Mouse (Mus musculus): ENCODE data around the gene Myh14. TPM values are rescaled to one million over a fixed set of nuclear protein-coding genes. Genes with fewer than 3 reads are reported as not detected.
A peak's percentile ranks its signal among the peaks of the same experiment; 100 is the strongest.

Myh14 gene
- polyA plus RNA-seq, 1 experiment from 2014 or later = 2.0 TPM

- Histone ChIP-seq H3K9me3 (ENCODE audit: low read length) (no peaks in the 10 kb centered on the region), H3K36me3 (ENCODE audit: insufficient read depth, low read length) (no peaks in the 10 kb centered on the region), H3K4me2 (replicated peaks; ENCODE audit: low read depth, low read length) (no peak overlapping the region), H3K4me3 (ENCODE audit: low read length) (no peak overlapping the region), H3K4me1 (ENCODE audit: insufficient read depth, low read length) (no peaks in the 10 kb centered on the region; the same call in 1 of the 2 replicates), H3K9ac (replicated peaks; ENCODE audit: low read length) (no peak overlapping the region), H3K27ac (ENCODE audit: low read length) (no peak overlapping the region), H3K27me3 (ENCODE audit: insufficient read depth, low read length) (peaks cover 50% of the 10 kb centered on the region)
- ATAC-seq (ENCODE audit: low FRiP score, low TSS enrichment) = no peak
- WGBS = 83% methylated on average over 10 of the region's 10 CpGs
Measured at GRCm38 (mm10) chr7:44600691-44601262, 69.9 kb downstream of the Myh14 start.

GRCm38 (mm10) chr7:44598336-44598735 lies 72.3 kb downstream of the Myh14 start:
- peaks cover 36% of the 10 kb centered on the region for H3K27me3 ChIP-seq (ENCODE audit: insufficient read depth, low read length)
- no peak overlapping the region for H3K27ac ChIP-seq (ENCODE audit: low read length)
- peaks cover 2% of the 10 kb centered on the region; the same call in 1 of the 2 replicates for H3K4me1 ChIP-seq (ENCODE audit: insufficient read depth, low read length)
- H3K4me2 ChIP-seq (replicated peaks; ENCODE audit: low read depth, low read length) = no peak overlapping the region
- no peaks in the 10 kb centered on the region for H3K36me3 ChIP-seq (ENCODE audit: insufficient read depth, low read length)
- ATAC-seq (ENCODE audit: low FRiP score, low TSS enrichment) = no peak
- 79% methylated on average over 11 of the region's 12 CpGs for WGBS
- no peak overlapping the region for H3K4me3 ChIP-seq (ENCODE audit: low read length)
- no peak overlapping the region for H3K9ac ChIP-seq (replicated peaks; ENCODE audit: low read length)
- no peaks in the 10 kb centered on the region for H3K9me3 ChIP-seq (ENCODE audit: low read length)

DNA sequence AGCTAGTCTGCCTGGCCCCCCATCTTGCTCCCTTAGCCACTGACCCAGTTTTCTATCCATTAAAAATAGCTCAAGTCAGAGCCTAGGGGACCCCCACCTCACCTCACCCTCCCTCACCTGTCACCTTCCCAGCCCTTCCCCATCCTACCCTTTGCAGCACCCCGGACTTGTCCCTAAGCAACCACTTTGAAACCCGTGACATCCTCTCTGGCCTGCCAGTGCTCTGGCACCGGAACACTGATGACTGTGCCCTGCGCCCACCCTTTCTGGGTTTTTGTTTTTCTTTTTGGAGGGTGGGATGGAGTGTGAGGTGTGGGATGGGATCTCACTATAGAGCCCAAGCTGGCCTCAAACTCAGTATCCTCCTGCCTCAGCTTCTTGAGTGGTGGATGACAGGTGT lies 73.0 kb downstream of the Myh14 start:
- Histone ChIP-seq H3K27me3 (ENCODE audit: insufficient read depth, low read length) (peaks cover 36% of the 10 kb centered on the region), H3K4me1 (ENCODE audit: insufficient read depth, low read length) (peaks cover 2% of the 10 kb centered on the region; the same call in 1 of the 2 replicates), H3K9ac (replicated peaks; ENCODE audit: low read length) (no peak overlapping the region), H3K36me3 (ENCODE audit: insufficient read depth, low read length) (no peaks in the 10 kb centered on the region), H3K4me2 (replicated peaks; ENCODE audit: low read depth, low read length) (no peak overlapping the region), H3K27ac (ENCODE audit: low read length) (no peak overlapping the region), H3K4me3 (ENCODE audit: low read length) (no peak overlapping the region), H3K9me3 (ENCODE audit: low read length) (no peaks in the 10 kb centered on the region)
- WGBS = 91% methylated on average over 4 of the region's 4 CpGs
- no peak for ATAC-seq (ENCODE audit: low FRiP score, low TSS enrichment)

DNA sequence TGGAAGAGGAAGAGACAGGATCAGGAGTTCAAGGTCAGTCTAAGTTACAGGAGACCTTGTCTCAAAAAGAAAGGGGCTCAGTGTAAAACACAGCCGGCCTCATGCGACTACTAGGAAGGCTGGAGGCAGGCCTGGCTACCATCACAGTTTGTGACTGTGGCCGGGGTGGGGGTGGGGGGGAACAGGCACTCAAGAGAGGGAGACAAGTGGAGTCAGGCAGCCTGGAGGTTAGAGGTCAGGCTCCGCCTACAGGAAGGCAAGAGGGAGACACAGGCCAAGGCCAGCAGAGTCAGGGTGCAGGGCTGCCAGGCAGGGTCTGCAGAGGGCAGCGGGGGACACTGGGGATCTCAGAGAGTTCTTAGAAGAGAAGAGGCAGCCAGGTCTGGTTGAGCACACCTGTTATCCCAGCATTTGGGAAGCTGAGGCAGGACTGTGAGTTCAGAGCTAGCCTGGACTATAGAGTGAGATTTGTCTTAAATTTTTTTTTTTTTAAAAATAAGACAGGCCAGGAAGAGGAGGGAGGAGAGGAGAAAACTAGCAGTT lies 73.6 kb downstream of the Myh14 start:
- no peak for ATAC-seq (ENCODE audit: low FRiP score, low TSS enrichment)
- no peaks in the 10 kb centered on the region for H3K9me3 ChIP-seq (ENCODE audit: low read length)
- peaks cover 2% of the 10 kb centered on the region; the same call in 1 of the 2 replicates for H3K4me1 ChIP-seq (ENCODE audit: insufficient read depth, low read length)
- H3K4me3 ChIP-seq (ENCODE audit: low read length) = no peak overlapping the region
- no peak overlapping the region for H3K4me2 ChIP-seq (replicated peaks; ENCODE audit: low read depth, low read length)
- no peak overlapping the region for H3K9ac ChIP-seq (replicated peaks; ENCODE audit: low read length)
- H3K36me3 ChIP-seq (ENCODE audit: insufficient read depth, low read length) = no peaks in the 10 kb centered on the region
- H3K27me3 ChIP-seq (ENCODE audit: insufficient read depth, low read length) = peaks cover 36% of the 10 kb centered on the region
- 60% methylated on average over 5 of the region's 5 CpGs for WGBS
- no peak overlapping the region for H3K27ac ChIP-seq (ENCODE audit: low read length)

DNA sequence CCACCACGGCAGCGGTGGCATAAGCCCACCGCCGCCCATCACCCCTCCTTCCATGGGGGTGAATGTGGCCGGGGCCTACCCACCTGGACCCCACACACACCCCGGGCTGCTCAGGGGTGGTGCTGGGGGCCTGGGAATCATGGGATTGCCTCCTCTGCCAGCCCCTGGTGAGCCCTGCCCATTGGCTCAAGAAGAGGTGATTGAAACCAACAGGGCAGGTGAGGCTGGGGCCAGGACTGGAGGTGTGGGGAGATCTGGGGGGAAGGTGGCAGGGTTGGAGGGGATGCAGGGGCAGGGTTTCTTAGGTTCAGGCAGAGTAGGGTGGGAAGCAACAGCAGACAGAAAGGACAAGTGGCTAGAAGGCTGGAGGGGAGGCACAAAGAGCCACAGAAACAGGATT lies 74.6 kb downstream of the Myh14 start:
- peaks cover 35% of the 10 kb centered on the region for H3K27me3 ChIP-seq (ENCODE audit: insufficient read depth, low read length)
- H3K36me3 ChIP-seq (ENCODE audit: insufficient read depth, low read length) = no peaks in the 10 kb centered on the region
- WGBS = 82% methylated on average over 6 of the region's 6 CpGs
- ATAC-seq (ENCODE audit: low FRiP score, low TSS enrichment) = no peak
- no peak overlapping the region for H3K4me3 ChIP-seq (ENCODE audit: low read length)
- H3K9me3 ChIP-seq (ENCODE audit: low read length) = no peaks in the 10 kb centered on the region
- H3K9ac ChIP-seq (replicated peaks; ENCODE audit: low read length) = no peak overlapping the region
- no peak overlapping the region for H3K4me2 ChIP-seq (replicated peaks; ENCODE audit: low read depth, low read length)
- peaks cover 4% of the 10 kb centered on the region; the same call in 1 of the 2 replicates for H3K4me1 ChIP-seq (ENCODE audit: insufficient read depth, low read length)
- H3K27ac ChIP-seq (ENCODE audit: low read length) = no peak overlapping the region

GRCm38 (mm10) chr7:44595131-44595561 lies 75.5 kb downstream of the Myh14 start:
- H3K27me3 ChIP-seq (ENCODE audit: insufficient read depth, low read length) = peaks cover 40% of the 10 kb centered on the region
- H3K9me3 ChIP-seq (ENCODE audit: low read length) = no peaks in the 10 kb centered on the region
- H3K27ac ChIP-seq (ENCODE audit: low read length) = no peak overlapping the region
- no peaks in the 10 kb centered on the region for H3K36me3 ChIP-seq (ENCODE audit: insufficient read depth, low read length)
- 91% methylated on average over 20 of the region's 20 CpGs for WGBS
- H3K4me3 ChIP-seq (ENCODE audit: low read length) = no peak overlapping the region
- no peak overlapping the region for H3K9ac ChIP-seq (replicated peaks; ENCODE audit: low read length)
- ATAC-seq (ENCODE audit: low FRiP score, low TSS enrichment) = no peak
- no peak overlapping the region for H3K4me2 ChIP-seq (replicated peaks; ENCODE audit: low read depth, low read length)
- H3K4me1 ChIP-seq (ENCODE audit: insufficient read depth, low read length) = peaks cover 10% of the 10 kb centered on the region; the same call in 1 of the 2 replicates

GRCm38 (mm10) chr7:44594291-44594690 lies 76.4 kb downstream of the Myh14 start:
- Histone ChIP-seq H3K27ac (ENCODE audit: low read length) (no peak overlapping the region), H3K9me3 (ENCODE audit: low read length) (no peaks in the 10 kb centered on the region), H3K27me3 (ENCODE audit: insufficient read depth, low read length) (peaks cover 48% of the 10 kb centered on the region), H3K4me3 (ENCODE audit: low read length) (no peak overlapping the region), H3K4me2 (replicated peaks; ENCODE audit: low read depth, low read length) (no peak overlapping the region), H3K36me3 (ENCODE audit: insufficient read depth, low read length) (no peaks in the 10 kb centered on the region), H3K4me1 (ENCODE audit: insufficient read depth, low read length) (peaks cover 19% of the 10 kb centered on the region), H3K9ac (replicated peaks; ENCODE audit: low read length) (no peak overlapping the region)
- 68% methylated on average over 6 of the region's 6 CpGs for WGBS
- ATAC-seq (ENCODE audit: low FRiP score, low TSS enrichment) = no peak

- Histone ChIP-seq H3K27me3 (ENCODE audit: insufficient read depth, low read length) (peaks cover 53% of the 10 kb centered on the region), H3K4me3 (ENCODE audit: low read length) (no peak overlapping the region), H3K36me3 (ENCODE audit: insufficient read depth, low read length) (no peaks in the 10 kb centered on the region), H3K4me1 (ENCODE audit: insufficient read depth, low read length) (peaks cover 24% of the 10 kb centered on the region), H3K27ac (ENCODE audit: low read length) (no peak overlapping the region), H3K4me2 (replicated peaks; ENCODE audit: low read depth, low read length) (0 out of 2 replicates have a peak overlapping the region, but pooled peaks have one; percentile 17), H3K9ac (replicated peaks; ENCODE audit: low read length) (no peak overlapping the region), H3K9me3 (ENCODE audit: low read length) (no peaks in the 10 kb centered on the region)
- under 1% methylated on average over 21 of the region's 22 CpGs for WGBS
- ATAC-seq (ENCODE audit: low FRiP score, low TSS enrichment) = peak; percentile 11; the same call in 1 of the 2 replicates
Measured at GRCm38 (mm10) chr7:44593775-44594174, 76.9 kb downstream of the Myh14 start.

DNA sequence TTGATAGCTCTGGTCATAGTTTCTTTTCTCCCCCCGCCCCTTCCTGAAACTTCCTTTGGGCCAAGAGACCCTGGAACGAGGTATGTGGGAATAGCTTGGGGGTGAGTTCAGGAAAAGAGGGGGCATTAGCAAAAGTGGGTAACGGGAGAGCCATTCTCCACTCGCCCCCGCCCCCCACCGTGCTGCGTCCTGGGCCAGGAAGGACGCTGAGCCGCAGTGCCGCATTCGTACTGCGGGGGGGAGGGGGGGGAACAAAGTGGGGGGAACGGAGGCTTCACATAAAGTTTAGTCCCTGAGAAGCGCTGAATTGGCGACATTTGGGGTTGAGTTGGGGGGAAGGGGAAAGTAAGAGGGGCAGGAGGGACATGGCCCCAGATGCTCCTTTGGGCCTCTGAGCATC lies 77.6 kb downstream of the Myh14 start:
- H3K4me3 ChIP-seq (ENCODE audit: low read length) = no peak overlapping the region
- no peaks in the 10 kb centered on the region for H3K9me3 ChIP-seq (ENCODE audit: low read length)
- peaks cover 61% of the 10 kb centered on the region for H3K27me3 ChIP-seq (ENCODE audit: insufficient read depth, low read length)
- WGBS = 3% methylated on average over 14 of the region's 15 CpGs
- ATAC-seq (ENCODE audit: low FRiP score, low TSS enrichment) = no peak
- no peak overlapping the region for H3K9ac ChIP-seq (replicated peaks; ENCODE audit: low read length)
- peaks cover 31% of the 10 kb centered on the region for H3K4me1 ChIP-seq (ENCODE audit: insufficient read depth, low read length)
- H3K36me3 ChIP-seq (ENCODE audit: insufficient read depth, low read length) = no peaks in the 10 kb centered on the region
- no peak overlapping the region for H3K27ac ChIP-seq (ENCODE audit: low read length)
- no peak overlapping the region for H3K4me2 ChIP-seq (replicated peaks; ENCODE audit: low read depth, low read length)

GRCm38 (mm10) chr7:44591348-44592116 lies 79.1 kb downstream of the Myh14 start:
- Histone ChIP-seq H3K9ac (replicated peaks; ENCODE audit: low read length) (0 out of 2 replicates have a peak overlapping the region, but pooled peaks have one; percentile 60), H3K9me3 (ENCODE audit: low read length) (no peaks in the 10 kb centered on the region), H3K27ac (ENCODE audit: low read length) (no peak overlapping the region), H3K27me3 (ENCODE audit: insufficient read depth, low read length) (peaks cover 76% of the 10 kb centered on the region), H3K4me2 (replicated peaks; ENCODE audit: low read depth, low read length) (peak overlapping the region; percentile 99), H3K4me3 (ENCODE audit: low read length) (peak overlapping the region; percentile 57), H3K36me3 (ENCODE audit: insufficient read depth, low read length) (no peaks in the 10 kb centered on the region), H3K4me1 (ENCODE audit: insufficient read depth, low read length) (peaks cover 32% of the 10 kb centered on the region)
- WGBS = under 1% methylated on average over 46 of the region's 60 CpGs
- ATAC-seq (ENCODE audit: low FRiP score, low TSS enrichment) = no peak

Measured in kidney, embryonic 16.5 days (tissue).